Mouse (Mus musculus) heart, embryonic 10.5 days (tissue): ENCODE results near the gene Cdh22. TPM values are rescaled to one million over a fixed set of nuclear protein-coding genes. Genes with fewer than 3 reads are reported as not detected.

ENCODE experiments used
- DNase-seq: peaks from one replicate; pipeline ENCODE4 v3.0.0-alpha.2; 2017; ENCODE audit warnings: low spot score
- H3K27ac ChIP-seq: fragments of 300-500 bp; sonication (generic); 2 replicates; pipeline ENCODE4 v1.5.1; 2016; ENCODE audit warnings: mild to moderate bottlenecking
- H3K27me3 ChIP-seq: fragments of 300-500 bp; sonication (generic); 2 replicates; pipeline ENCODE4 v1.6.1; 2016; ENCODE audit warnings: mild to moderate bottlenecking; ENCODE audit not compliant: poor library complexity, insufficient read depth, severe bottlenecking
- H3K36me3 ChIP-seq: fragments of 300-500 bp; sonication (generic); 2 replicates; pipeline ENCODE4 v1.6.1; 2016; ENCODE audit warnings: mild to moderate bottlenecking, moderate library complexity
- H3K4me1 ChIP-seq: fragments of 300-500 bp; sonication (generic); 2 replicates; pipeline ENCODE4 v1.6.1; 2016; ENCODE audit warnings: mild to moderate bottlenecking
- H3K4me3 ChIP-seq: fragments of 300-500 bp; sonication (generic); 2 replicates; pipeline ENCODE4 v1.5.1; 2016; ENCODE audit warnings: mild to moderate bottlenecking, moderate library complexity
- H3K9me3 ChIP-seq: fragments of 300-500 bp; sonication (generic); 2 replicates; pipeline ENCODE4 v1.6.1; 2016; ENCODE audit warnings: mild to moderate bottlenecking, moderate library complexity
- WGBS: fragments of 180-500 bp; shearing (Covaris S2); methylation state at CpG from one replicate; pipeline ENCODE4 v1.1.7; 2016; 5-methylcytosine and 5-hydroxymethylcytosine counted together
- polyA plus RNA-seq: library from polyadenylated mRNA; unstranded; fragments of >200 nt; fragmentation: Nextera tagmentation; extraction: Ambion mirVana; gene quantifications from 2 replicates; pipeline ENCODE4 v1.2.1, GENCODE M21; 2016

The Cdh22 gene
- 0.04 and 0.12 TPM in 2 replicates for polyA plus RNA-seq

- H3K4me3 ChIP-seq = peak within 1 kb of the TSS; percentile 71
- under 1% methylated on average over 44 of the region's 60 CpGs for WGBS
- H3K27me3 ChIP-seq = peaks cover 100% of the 10 kb centered on the region
- no peak for DNase-seq
- peak within 1 kb of the TSS; percentile 70 for H3K27ac ChIP-seq
- H3K4me1 ChIP-seq = peaks cover 31% of the 10 kb centered on the region
- no peaks in the 10 kb centered on the region for H3K36me3 ChIP-seq
- no peaks in the 10 kb centered on the region for H3K9me3 ChIP-seq
These were observed at the start of gene Cdh22 for GRCm38 (mm10) chr2:165234613-165235291. TSS of gene Cdh22 (minus strand) at chr2:165234853.

DNA sequence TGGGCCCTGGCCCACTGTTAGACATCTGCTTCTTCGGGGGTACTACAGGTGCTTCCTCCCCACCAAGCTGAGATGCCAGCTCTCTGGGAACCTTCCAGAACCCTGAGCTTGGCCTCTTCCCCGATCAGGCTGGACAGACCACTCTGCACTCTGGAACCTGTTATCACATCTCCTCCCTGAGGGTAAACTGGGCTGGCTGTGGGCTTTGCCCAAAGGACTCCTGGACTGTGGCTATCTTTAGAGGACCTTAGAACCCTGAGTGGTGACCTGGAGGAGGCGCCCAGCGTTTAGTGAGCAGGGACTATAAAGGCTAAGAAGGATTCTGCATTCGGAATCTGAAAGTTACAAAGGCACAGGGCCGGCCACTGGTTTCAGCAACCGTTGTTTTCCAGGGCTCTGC, 49.7 kb upstream of the Cdh22 start:
- Histone ChIP-seq H3K4me1 (peaks cover 41% of the 10 kb centered on the region), H3K27me3 (no peaks in the 10 kb centered on the region), H3K4me3 (no peak overlapping the region), H3K36me3 (peaks cover 36% of the 10 kb centered on the region), H3K27ac (no peak overlapping the region), H3K9me3 (no peaks in the 10 kb centered on the region)
- WGBS = 82% methylated on average over 7 of the region's 7 CpGs
- no peak for DNase-seq

GRCm38 (mm10) chr2:165283644-165284043, 49.0 kb upstream of the Cdh22 start:
- peaks cover 38% of the 10 kb centered on the region for H3K4me1 ChIP-seq
- DNase-seq = no peak
- 86% methylated on average over 3 of the region's 3 CpGs for WGBS

GRCm38 (mm10) chr2:165281779-165282311, 47.2 kb upstream of the Cdh22 start:
- DNase-seq = no peak
- Histone ChIP-seq H3K27ac (no peak overlapping the region), H3K9me3 (no peaks in the 10 kb centered on the region), H3K4me1 (peaks cover 20% of the 10 kb centered on the region), H3K27me3 (no peaks in the 10 kb centered on the region), H3K4me3 (no peak overlapping the region), H3K36me3 (peaks cover 50% of the 10 kb centered on the region)
- 73% methylated on average over 3 of the region's 6 CpGs for WGBS

More at GRCm38 (mm10) chr2:165283644-165284043, 49.0 kb upstream of the Cdh22 start:
- Histone ChIP-seq H3K27ac (no peak overlapping the region), H3K4me3 (no peak overlapping the region), H3K36me3 (peaks cover 34% of the 10 kb centered on the region), H3K27me3 (no peaks in the 10 kb centered on the region), H3K9me3 (no peaks in the 10 kb centered on the region)

DNA sequence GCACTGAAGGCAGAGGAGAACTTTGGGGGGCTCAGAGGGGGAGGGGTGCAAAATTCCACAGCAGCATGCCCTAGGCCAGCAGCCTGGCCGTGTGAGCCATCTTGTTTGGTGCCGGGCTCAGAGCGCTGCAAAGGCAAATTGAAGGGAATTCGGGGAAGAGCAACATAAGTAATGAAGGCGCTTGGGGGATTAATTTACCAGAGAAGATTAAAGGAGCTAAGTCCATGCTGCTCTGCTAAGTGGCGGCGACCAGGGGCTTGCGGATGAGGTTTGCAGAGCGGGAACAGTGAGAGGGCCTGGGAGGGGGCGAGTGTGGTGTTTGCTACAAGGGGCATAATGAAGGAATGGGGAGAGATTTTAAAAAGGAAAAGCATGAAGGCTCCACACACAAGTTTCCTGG, 44.7 kb upstream of the Cdh22 start:
- H3K4me3 ChIP-seq = no peak overlapping the region
- H3K9me3 ChIP-seq = no peaks in the 10 kb centered on the region
- peaks cover 55% of the 10 kb centered on the region for H3K36me3 ChIP-seq
- no peak overlapping the region for H3K27ac ChIP-seq
- no peak for DNase-seq
- H3K4me1 ChIP-seq = peaks cover 16% of the 10 kb centered on the region
- H3K27me3 ChIP-seq = peaks cover 15% of the 10 kb centered on the region; the same call in 1 of the 2 replicates
- 56% methylated on average over 10 of the region's 10 CpGs for WGBS

- peaks cover 20% of the 10 kb centered on the region for H3K4me1 ChIP-seq
- H3K36me3 ChIP-seq = peaks cover 45% of the 10 kb centered on the region
- peaks cover 25% of the 10 kb centered on the region; the same call in 1 of the 2 replicates for H3K27me3 ChIP-seq
- no peak overlapping the region for H3K4me3 ChIP-seq
- no peak overlapping the region for H3K27ac ChIP-seq
- no peaks in the 10 kb centered on the region for H3K9me3 ChIP-seq
- no peak for DNase-seq
- WGBS = 80% methylated on average over 5 of the region's 5 CpGs
These were observed 42.6 kb upstream of the Cdh22 start for GRCm38 (mm10) chr2:165277188-165277740.

- peaks cover 31% of the 10 kb centered on the region for H3K36me3 ChIP-seq
- peak; percentile 82 for DNase-seq
- no peaks in the 10 kb centered on the region for H3K9me3 ChIP-seq
- no peak overlapping the region for H3K4me3 ChIP-seq
- peaks cover 25% of the 10 kb centered on the region; the same call in 1 of the 2 replicates for H3K27me3 ChIP-seq
- H3K4me1 ChIP-seq = peaks cover 26% of the 10 kb centered on the region
- H3K27ac ChIP-seq = no peak overlapping the region
- 31% methylated on average over 8 of the region's 8 CpGs for WGBS
These were observed 41.2 kb upstream of the Cdh22 start for GRCm38 (mm10) chr2:165275824-165276223.

- H3K4me3 ChIP-seq = no peak overlapping the region
- peaks cover 25% of the 10 kb centered on the region; the same call in 1 of the 2 replicates for H3K27me3 ChIP-seq
- DNase-seq = no peak
- H3K4me1 ChIP-seq = peaks cover 33% of the 10 kb centered on the region
- no peak overlapping the region for H3K27ac ChIP-seq
- H3K36me3 ChIP-seq = peaks cover 24% of the 10 kb centered on the region
- no peaks in the 10 kb centered on the region for H3K9me3 ChIP-seq
- WGBS = 58% methylated on average over 8 of the region's 8 CpGs
These were observed 40.5 kb upstream of the Cdh22 start for GRCm38 (mm10) chr2:165275124-165275640.

DNA sequence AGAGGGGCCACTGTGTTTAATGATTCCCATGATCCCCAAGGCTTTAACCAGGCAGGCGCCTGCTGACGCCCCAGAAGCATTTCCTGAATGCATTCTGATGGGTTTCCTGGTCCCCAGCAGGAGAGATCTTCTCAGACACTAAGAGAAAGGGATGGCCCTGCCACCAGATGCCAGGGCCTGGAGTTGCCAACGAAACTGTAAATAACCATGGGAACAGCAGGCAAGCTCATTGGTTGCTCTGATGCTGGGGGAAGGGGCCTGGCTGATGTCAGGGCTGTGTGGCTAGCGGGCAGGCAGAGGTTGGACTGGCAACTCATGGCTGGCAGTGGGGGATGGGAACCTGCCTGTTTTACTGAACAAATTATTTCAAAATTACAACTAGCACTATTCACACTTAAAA, 38.9 kb upstream of the Cdh22 start:
- H3K27me3 ChIP-seq = peaks cover 32% of the 10 kb centered on the region; the same call in 1 of the 2 replicates
- no peaks in the 10 kb centered on the region for H3K9me3 ChIP-seq
- H3K27ac ChIP-seq = no peak overlapping the region
- H3K4me1 ChIP-seq = peaks cover 33% of the 10 kb centered on the region
- 46% methylated on average over 4 of the region's 4 CpGs for WGBS
- peaks cover 21% of the 10 kb centered on the region for H3K36me3 ChIP-seq
- no peak overlapping the region for H3K4me3 ChIP-seq
- no peak for DNase-seq

DNA sequence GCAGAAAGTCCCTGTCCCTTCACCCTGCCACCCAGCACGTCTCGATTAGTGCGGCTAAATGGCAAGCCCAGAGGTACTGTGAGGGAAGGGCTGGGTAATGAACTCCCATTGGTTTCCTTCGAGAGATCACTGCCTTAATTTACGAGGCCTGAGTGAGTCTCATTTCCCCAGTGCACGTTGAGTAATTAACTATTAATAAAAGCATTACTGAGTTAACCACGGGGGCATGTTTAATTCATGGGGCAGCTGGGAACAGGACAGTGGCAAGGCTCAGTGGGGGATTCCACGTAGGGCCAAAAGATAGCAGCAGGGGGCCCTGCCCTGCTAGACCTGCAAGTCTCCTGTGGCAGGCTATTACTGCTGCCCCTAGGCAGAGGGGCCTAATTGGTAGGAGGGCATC, 36.7 kb upstream of the Cdh22 start:
- DNase-seq = no peak
- Histone ChIP-seq H3K4me3 (peak overlapping the region; percentile 27), H3K36me3 (no peaks in the 10 kb centered on the region), H3K27me3 (peaks cover 47% of the 10 kb centered on the region; the same call in 1 of the 2 replicates), H3K9me3 (no peaks in the 10 kb centered on the region), H3K4me1 (peaks cover 33% of the 10 kb centered on the region), H3K27ac (peak overlapping the region; percentile 72; the same call in 1 of the 2 replicates)
- WGBS = 13% methylated on average over 8 of the region's 8 CpGs

- H3K27ac ChIP-seq = peak overlapping the region; percentile 72; the same call in 1 of the 2 replicates
- WGBS = 42% methylated on average over 7 of the region's 7 CpGs
- H3K36me3 ChIP-seq = no peaks in the 10 kb centered on the region
- peak overlapping the region; percentile 27 for H3K4me3 ChIP-seq
- peaks cover 33% of the 10 kb centered on the region for H3K4me1 ChIP-seq
- H3K9me3 ChIP-seq = no peaks in the 10 kb centered on the region
- H3K27me3 ChIP-seq = peaks cover 52% of the 10 kb centered on the region; the same call in 1 of the 2 replicates
- no peak for DNase-seq
These were observed 36.2 kb upstream of the Cdh22 start for GRCm38 (mm10) chr2:165270858-165271257.

- Histone ChIP-seq H3K27ac (no peak overlapping the region), H3K9me3 (no peaks in the 10 kb centered on the region), H3K4me3 (no peak overlapping the region), H3K27me3 (peaks cover 61% of the 10 kb centered on the region), H3K36me3 (no peaks in the 10 kb centered on the region), H3K4me1 (peaks cover 18% of the 10 kb centered on the region)
- no peak for DNase-seq
- WGBS = 29% methylated on average over 12 of the region's 12 CpGs
These were observed 32.1 kb upstream of the Cdh22 start for GRCm38 (mm10) chr2:165266739-165267138.

- Histone ChIP-seq H3K27ac (no peak overlapping the region), H3K4me1 (peaks cover 4% of the 10 kb centered on the region; the same call in 1 of the 2 replicates), H3K4me3 (no peak overlapping the region), H3K27me3 (peaks cover 82% of the 10 kb centered on the region), H3K36me3 (no peaks in the 10 kb centered on the region), H3K9me3 (no peaks in the 10 kb centered on the region)
- WGBS = 62% methylated on average over 7 of the region's 7 CpGs
- no peak for DNase-seq
These were observed 29.2 kb upstream of the Cdh22 start for GRCm38 (mm10) chr2:165263861-165264260.
